Mouse (Mus musculus) G1E (cell line): ENCODE measurements around the gene Mau2. TPM values are rescaled to one million over a fixed set of nuclear protein-coding genes. Genes with fewer than 3 reads are reported as not detected.
"Not testable (repeated sequence)": the region's sequence is repeated elsewhere in the genome, so short reads cannot be mapped to it uniquely, and the experiment has no call there.

Source experiments
- ATAC-seq: 2 replicates; pipeline ENCODE4 v1.8.0; 2016; ENCODE audit warnings: mild to moderate bottlenecking; ENCODE audit not compliant: insufficient number of reproducible peaks, poor library complexity, low FRiP score, severe bottlenecking; ENCODE audit errors: extremely low read depth
- DNase-seq: peaks from one replicate; pipeline ENCODE4 v3.0.0; 2012; ENCODE audit warnings: low spot score
- H3K27me3 ChIP-seq: 2 replicates; pipeline ENCODE4 v1.6.1; 2012; ENCODE audit warnings: mild to moderate bottlenecking, low read length, inconsistent platforms; ENCODE audit not compliant: insufficient read depth
- H3K36me3 ChIP-seq: replicated peaks from 2 replicates; pipeline ENCODE3; 2012; ENCODE audit warnings: mild to moderate bottlenecking, inconsistent platforms
- H3K4me1 ChIP-seq: 2 replicates; pipeline ENCODE4 v1.6.1; 2012; ENCODE audit warnings: low read depth, low read length, inconsistent platforms, mixed read lengths; ENCODE audit not compliant: insufficient read depth
- H3K4me3 ChIP-seq: 2 replicates; pipeline ENCODE4 v1.5.1; 2012; ENCODE audit warnings: low read depth, mild to moderate bottlenecking, inconsistent platforms, low read length, moderate library complexity, mixed read lengths
- H3K9me3 ChIP-seq: replicated peaks from 2 replicates; pipeline ENCODE4 v1.6.1; 2012; ENCODE audit warnings: inconsistent platforms
- CTCF ChIP-seq: IDR thresholded peaks from 2 replicates; pipeline ENCODE4 v1.5.1; 2012; ENCODE audit warnings: low read depth, low read length, inconsistent platforms, mixed read lengths
- GATA1 ChIP-seq: IDR thresholded peaks from 2 replicates; pipeline ENCODE4 v1.6.1; 2012; ENCODE audit warnings: borderline replicate concordance, low read length, inconsistent platforms, mixed read lengths
- GATA2 ChIP-seq: IDR thresholded peaks from 2 replicates; pipeline ENCODE4 v1.6.1; 2012; ENCODE audit warnings: low read depth, low read length, inconsistent platforms, borderline replicate concordance
- POLR2AphosphoS5 ChIP-seq: IDR thresholded peaks from 2 replicates; pipeline ENCODE4 v1.6.1; 2012; ENCODE audit warnings: low read depth, low read length, inconsistent platforms; ENCODE audit not compliant: insufficient replicate concordance
- TAL1 ChIP-seq: conservative IDR thresholded peaks from 2 replicates; pipeline ENCODE4 v1.6.1; 2012; ENCODE audit warnings: low read depth, low read length, inconsistent platforms, mixed read lengths
- polyA plus RNA-seq: library from polyadenylated mRNA; stranded (reverse); fragments of >175 nt; gene quantifications from 2 replicates; pipeline ENCODE4 v1.2.3, GENCODE M21; 2012
- total RNA-seq, 2 experiments: library from RNA; stranded (forward) in 1 of 2; stranded (reverse) in 1 of 2; fragments of 200-1000 nt in 1 of 2; fragments of >200 nt in 1 of 2; fragmentation: Nextera tagmentation in 1 of 2; gene quantifications; 2 replicates each; pipeline ENCODE4 v1.2.3; 2014 to 2017

The Mau2 gene
- total and polyA plus RNA-seq, 3 experiments: 29.6 to 53.2 (median 35.4) TPM

DNA sequence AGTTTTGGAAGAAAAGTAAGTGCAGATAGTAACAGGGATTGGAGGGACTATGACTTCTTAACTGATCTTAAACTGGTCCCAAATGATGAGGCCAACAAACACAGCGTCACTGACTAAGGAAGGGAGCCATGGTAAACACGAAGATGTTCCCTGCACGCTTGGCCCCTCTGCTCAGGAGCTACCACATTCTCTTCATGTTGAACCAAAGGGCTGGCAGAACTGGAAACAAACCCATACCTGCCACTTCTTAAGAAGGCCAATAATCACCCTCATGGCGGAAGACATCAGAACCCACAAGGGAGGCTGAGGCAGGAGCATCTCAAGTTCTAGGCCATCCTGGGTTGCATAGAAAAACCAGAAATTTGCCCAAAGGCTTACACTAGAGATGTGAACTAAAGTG is 43.3 kb downstream of the Mau2 start:
- H3K4me1 ChIP-seq: peaks cover 40% of the 10 kb centered on the region
- H3K9me3 ChIP-seq: no peaks in the 10 kb centered on the region
- H3K27me3 ChIP-seq: no peaks in the 10 kb centered on the region
- ATAC-seq (no peak), DNase-seq (no peak)
- H3K4me3 ChIP-seq: no peak overlapping the region
- H3K36me3 ChIP-seq: peaks cover 1% of the 10 kb centered on the region
- TF ChIP-seq GATA2: no peak
- no peak for TF ChIP-seq TAL1
- no peak for TF ChIP-seq CTCF
- no peak for TF ChIP-seq GATA1
- no peak for TF ChIP-seq POLR2AphosphoS5

DNA sequence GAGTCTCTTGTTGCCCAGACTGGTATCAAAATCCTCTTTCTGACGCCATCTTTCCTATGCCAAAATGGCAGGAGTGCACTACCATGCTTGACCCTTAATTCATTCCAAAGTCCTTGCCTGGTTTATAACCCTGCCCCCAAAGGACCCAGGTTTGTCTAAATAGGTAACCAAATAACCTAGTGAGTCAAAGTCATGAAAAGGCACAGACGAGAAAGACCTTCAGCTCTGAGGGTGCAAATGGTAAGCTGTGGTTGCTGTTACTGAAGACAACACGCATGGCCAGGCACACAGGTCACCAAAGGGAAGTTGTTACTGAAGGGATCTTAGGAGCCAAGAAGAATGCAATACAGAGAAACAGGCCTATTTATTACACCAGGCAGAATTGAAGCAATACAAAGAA is 43.8 kb downstream of the Mau2 start:
- DNase-seq: no peak
- Histone ChIP-seq H3K36me3 (peaks cover 3% of the 10 kb centered on the region), H3K27me3 (no peaks in the 10 kb centered on the region), H3K9me3 (no peaks in the 10 kb centered on the region), H3K4me3 (no peak overlapping the region), H3K4me1 (peaks cover 42% of the 10 kb centered on the region)
- ATAC-seq: no peak
- TF ChIP-seq CTCF (no peak), GATA2 (no peak), POLR2AphosphoS5 (no peak), TAL1 (no peak), GATA1 (no peak)

DNA sequence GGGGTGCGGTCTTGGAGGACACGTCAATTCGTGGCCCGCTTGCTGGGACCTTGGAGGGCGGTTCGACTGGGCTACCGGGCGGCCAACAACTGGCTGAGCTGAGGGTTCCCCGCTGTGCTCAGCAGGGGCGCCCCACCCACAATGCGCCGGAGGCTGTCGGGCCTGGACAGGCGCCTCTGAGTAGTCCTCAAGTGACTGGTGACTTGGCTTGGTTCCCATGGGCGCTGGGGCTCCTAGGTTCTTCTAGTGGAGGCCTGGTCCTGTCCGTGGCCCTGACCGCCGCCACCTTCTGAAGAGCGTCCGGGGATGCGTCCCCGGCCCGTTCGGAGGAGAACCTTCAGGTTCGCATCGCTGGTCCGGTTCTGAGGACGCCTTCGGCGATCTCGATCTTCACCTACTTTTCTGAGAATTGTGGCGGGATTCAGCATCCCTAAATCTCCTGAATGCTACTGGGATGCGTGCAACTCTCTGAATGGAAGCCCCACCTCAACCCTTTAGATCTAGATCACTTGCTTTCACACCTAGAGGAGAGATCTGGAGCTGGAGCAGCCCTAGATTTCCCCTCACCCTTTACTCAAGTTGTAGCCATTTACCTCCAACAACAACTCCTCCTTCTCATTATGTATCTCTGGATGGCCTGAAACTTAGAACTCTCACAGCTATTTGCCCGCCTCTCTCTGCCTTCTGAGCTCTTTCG is 45.8 kb downstream of the Mau2 start:
- Histone ChIP-seq H3K27me3 (no peaks in the 10 kb centered on the region), H3K4me1 (peaks cover 40% of the 10 kb centered on the region), H3K36me3 (peaks cover 19% of the 10 kb centered on the region), H3K9me3 (no peaks in the 10 kb centered on the region), H3K4me3 (peak overlapping the region; percentile 98)
- DNase-seq (no peak), ATAC-seq (no peak)
- TF ChIP-seq CTCF: no peak
- TF ChIP-seq TAL1: no peak
- no peak for TF ChIP-seq POLR2AphosphoS5
- no peak for TF ChIP-seq GATA2
- TF ChIP-seq GATA1: no peak

DNA sequence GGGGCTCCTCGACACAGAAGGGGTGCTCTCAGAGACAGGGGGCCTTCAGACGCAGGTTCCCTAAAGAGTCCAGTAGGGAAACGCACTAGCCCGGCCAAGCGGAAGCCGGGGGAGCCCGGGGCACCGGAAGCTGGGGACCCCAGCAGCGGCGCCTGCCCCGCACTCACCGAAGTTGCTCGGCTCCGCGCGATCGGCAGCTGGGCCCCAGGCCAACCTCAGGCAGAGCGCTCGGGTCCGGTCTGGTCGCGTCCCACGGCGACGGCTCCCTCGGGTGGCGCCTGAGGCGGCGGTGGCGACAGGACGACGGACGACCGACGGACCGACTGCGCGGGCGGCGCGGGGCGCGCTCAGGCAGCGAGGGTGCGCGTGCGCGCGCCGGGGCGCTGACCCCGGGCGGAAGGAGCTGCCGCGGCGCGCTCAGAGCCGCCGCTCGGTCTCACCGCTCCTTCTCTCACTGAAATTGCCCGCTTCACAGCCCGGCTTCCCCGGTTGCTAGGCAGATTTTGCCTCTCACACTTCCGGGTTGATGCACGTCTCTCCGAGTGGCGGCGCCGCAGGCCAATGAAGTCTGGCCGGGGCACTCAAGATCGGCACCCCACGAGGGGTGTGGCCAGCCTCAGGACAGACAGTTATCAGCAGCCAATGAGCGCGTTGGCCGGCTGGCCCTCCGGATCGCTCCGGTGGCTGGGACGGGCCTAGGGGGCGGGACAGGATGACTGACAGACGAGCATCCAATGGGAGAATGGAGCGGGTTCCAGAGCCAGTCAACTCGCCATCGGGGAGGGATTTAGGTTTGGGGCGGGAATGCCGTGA is 46.6 kb downstream of the Mau2 start, which contains the start of gene Gatad2a:
Gene Gatad2a (minus strand): TSS at position 609 of the 813 bp plus-strand sequence.
- H3K27me3 ChIP-seq: no peaks in the 10 kb centered on the region
- H3K9me3 ChIP-seq: no peaks in the 10 kb centered on the region
- H3K4me3 ChIP-seq: peak within 1 kb of the TSS; percentile 98
- DNase-seq (peak; percentile 100), ATAC-seq (peak; percentile 91)
- peaks cover 24% of the 10 kb centered on the region for H3K36me3 ChIP-seq
- TF ChIP-seq POLR2AphosphoS5 (no peak), CTCF (no peak), GATA2 (no peak), GATA1 (no peak), TAL1 (no peak)
- H3K4me1 ChIP-seq: peaks cover 34% of the 10 kb centered on the region

DNA sequence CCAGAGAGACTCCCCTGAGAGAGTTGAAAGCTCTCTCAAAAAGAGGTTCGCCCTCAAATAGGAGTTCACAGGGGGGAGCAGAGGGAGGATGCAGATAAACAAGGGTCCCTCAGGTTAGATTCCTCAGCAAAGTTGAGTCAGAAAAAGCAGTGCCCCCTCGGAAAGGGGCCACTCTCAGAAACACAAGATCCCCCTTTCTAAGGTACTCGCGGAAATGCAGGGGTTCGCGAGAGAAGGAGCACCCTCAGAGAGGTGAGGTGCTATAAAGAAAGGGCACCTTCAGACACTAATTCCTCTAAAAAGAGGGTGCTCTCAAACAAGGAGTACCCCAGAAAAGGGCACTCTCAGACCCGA is 47.1 kb downstream of the Mau2 start:
- Histone ChIP-seq H3K27me3 (no peaks in the 10 kb centered on the region), H3K4me1 (peaks cover 37% of the 10 kb centered on the region), H3K4me3 (peak overlapping the region; percentile 98), H3K36me3 (peaks cover 30% of the 10 kb centered on the region), H3K9me3 (no peaks in the 10 kb centered on the region)
- ATAC-seq: no peak
- TF ChIP-seq GATA2: no peak
- DNase-seq: no peak

DNA sequence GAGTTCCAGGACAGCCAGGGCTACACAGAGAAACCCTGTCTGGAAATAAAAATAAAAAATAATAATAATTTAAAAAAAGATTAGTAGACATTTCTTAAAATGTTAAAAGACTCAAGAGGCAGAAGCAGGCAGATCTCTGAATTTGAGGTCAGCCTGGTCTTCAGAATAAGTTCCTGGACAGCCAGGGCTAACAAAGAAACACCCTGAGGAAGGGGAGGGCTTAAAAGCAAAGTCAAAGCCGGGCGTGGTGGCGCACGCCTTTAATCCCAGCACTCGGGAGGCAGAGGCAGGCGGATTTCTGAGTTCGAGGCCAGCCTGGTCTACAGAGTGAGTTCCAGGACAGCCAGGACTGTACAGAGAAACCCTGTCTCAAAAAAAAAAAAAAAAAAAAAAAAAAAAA is 53.6 kb downstream of the Mau2 start:
- Histone ChIP-seq H3K4me1 (peaks cover 32% of the 10 kb centered on the region), H3K36me3 (peaks cover 56% of the 10 kb centered on the region)
- H3K9me3 ChIP-seq, H3K4me3 ChIP-seq, ATAC-seq, DNase-seq, H3K27me3 ChIP-seq: not testable (repeated sequence)
